Mouse (Mus musculus) G1E (cell line): Measurements from ENCODE around the gene Rps19bp1. TPM values are rescaled to one million over a fixed set of nuclear protein-coding genes. Genes with fewer than 3 reads are reported as not detected.

Experiments used
- ATAC-seq: 2 replicates; pipeline ENCODE4 v1.8.0; 2016; ENCODE audit warnings: mild to moderate bottlenecking; ENCODE audit not compliant: insufficient number of reproducible peaks, poor library complexity, low FRiP score, severe bottlenecking; ENCODE audit errors: extremely low read depth
- DNase-seq: peaks from one replicate; pipeline ENCODE4 v3.0.0; 2012; ENCODE audit warnings: low spot score
- H3K27me3 ChIP-seq: 2 replicates; pipeline ENCODE4 v1.6.1; 2012; ENCODE audit warnings: mild to moderate bottlenecking, low read length, inconsistent platforms; ENCODE audit not compliant: insufficient read depth
- H3K36me3 ChIP-seq: replicated peaks from 2 replicates; pipeline ENCODE3; 2012; ENCODE audit warnings: mild to moderate bottlenecking, inconsistent platforms
- H3K4me1 ChIP-seq: 2 replicates; pipeline ENCODE4 v1.6.1; 2012; ENCODE audit warnings: low read depth, low read length, inconsistent platforms, mixed read lengths; ENCODE audit not compliant: insufficient read depth
- H3K4me3 ChIP-seq: 2 replicates; pipeline ENCODE4 v1.5.1; 2012; ENCODE audit warnings: low read depth, mild to moderate bottlenecking, inconsistent platforms, low read length, moderate library complexity, mixed read lengths
- H3K9me3 ChIP-seq: replicated peaks from 2 replicates; pipeline ENCODE4 v1.6.1; 2012; ENCODE audit warnings: inconsistent platforms
- CTCF ChIP-seq: IDR thresholded peaks from 2 replicates; pipeline ENCODE4 v1.5.1; 2012; ENCODE audit warnings: low read depth, low read length, inconsistent platforms, mixed read lengths
- GATA1 ChIP-seq: IDR thresholded peaks from 2 replicates; pipeline ENCODE4 v1.6.1; 2012; ENCODE audit warnings: borderline replicate concordance, low read length, inconsistent platforms, mixed read lengths
- GATA2 ChIP-seq: IDR thresholded peaks from 2 replicates; pipeline ENCODE4 v1.6.1; 2012; ENCODE audit warnings: low read depth, low read length, inconsistent platforms, borderline replicate concordance
- POLR2AphosphoS5 ChIP-seq: IDR thresholded peaks from 2 replicates; pipeline ENCODE4 v1.6.1; 2012; ENCODE audit warnings: low read depth, low read length, inconsistent platforms; ENCODE audit not compliant: insufficient replicate concordance
- TAL1 ChIP-seq: conservative IDR thresholded peaks from 2 replicates; pipeline ENCODE4 v1.6.1; 2012; ENCODE audit warnings: low read depth, low read length, inconsistent platforms, mixed read lengths
- polyA plus RNA-seq: library from polyadenylated mRNA; stranded (reverse); fragments of >175 nt; gene quantifications from 2 replicates; pipeline ENCODE4 v1.2.3, GENCODE M21; 2012
- total RNA-seq, 2 experiments: library from RNA; stranded (forward) in 1 of 2; stranded (reverse) in 1 of 2; fragments of 200-1000 nt in 1 of 2; fragments of >200 nt in 1 of 2; fragmentation: Nextera tagmentation in 1 of 2; gene quantifications; 2 replicates each; pipeline ENCODE4 v1.2.3; 2014 to 2017

Rps19bp1 gene
- total and polyA plus RNA-seq, 3 experiments, result 25.9 to 67.2 (median 46.5) TPM

- TF ChIP-seq CTCF, result peak; percentile 31
- no peak for TF ChIP-seq GATA2
- Histone ChIP-seq H3K4me3 (no peak overlapping the region), H3K27me3 (peaks cover 33% of the 10 kb centered on the region), H3K36me3 (no peaks in the 10 kb centered on the region), H3K9me3 (no peaks in the 10 kb centered on the region), H3K4me1 (peaks cover 13% of the 10 kb centered on the region)
- DNase-seq, result no peak
- ATAC-seq, result no peak
Measured at GRCm38 (mm10) chr15:80225796-80226195, 38.3 kb downstream of the Rps19bp1 start.

DNA sequence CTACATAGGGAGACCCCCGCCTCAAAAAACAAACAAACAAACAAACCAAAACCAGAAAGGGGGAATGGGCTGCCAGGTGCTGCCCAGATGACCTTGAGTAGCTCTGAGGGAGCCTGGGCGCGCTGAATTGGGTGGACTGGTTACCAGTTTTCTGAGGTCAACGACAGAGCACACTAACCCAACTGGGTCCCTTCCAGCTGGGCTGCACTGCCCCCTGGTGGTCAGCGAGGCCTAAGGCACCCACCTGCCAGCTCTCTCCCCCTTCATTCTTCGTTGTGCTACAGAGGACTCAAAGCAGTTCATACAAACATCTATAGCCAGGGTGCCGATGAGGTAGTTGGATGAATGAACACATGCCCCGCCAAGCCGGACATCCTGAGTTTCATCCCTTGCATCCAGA is 38.9 kb downstream of the Rps19bp1 start:
- Histone ChIP-seq H3K4me1 (peaks cover 17% of the 10 kb centered on the region), H3K27me3 (peaks cover 30% of the 10 kb centered on the region), H3K9me3 (no peaks in the 10 kb centered on the region), H3K4me3 (no peak overlapping the region), H3K36me3 (no peaks in the 10 kb centered on the region)
- peak; percentile 87 for TF ChIP-seq CTCF
- no peak for TF ChIP-seq GATA1
- peak; percentile 22; the same call in 1 of the 2 replicates for ATAC-seq
- DNase-seq, result peak; percentile 49

- TF ChIP-seq GATA2, result no peak
- no peak for TF ChIP-seq GATA1
- TF ChIP-seq CTCF, result no peak
- no peak for TF ChIP-seq POLR2AphosphoS5
- no peak for TF ChIP-seq TAL1
- Histone ChIP-seq H3K9me3 (no peaks in the 10 kb centered on the region), H3K4me3 (no peak overlapping the region), H3K27me3 (peaks cover 22% of the 10 kb centered on the region), H3K36me3 (no peaks in the 10 kb centered on the region), H3K4me1 (peaks cover 31% of the 10 kb centered on the region)
- ATAC-seq, result no peak
- DNase-seq, result no peak
Measured at GRCm38 (mm10) chr15:80223751-80224150, 40.4 kb downstream of the Rps19bp1 start.

DNA sequence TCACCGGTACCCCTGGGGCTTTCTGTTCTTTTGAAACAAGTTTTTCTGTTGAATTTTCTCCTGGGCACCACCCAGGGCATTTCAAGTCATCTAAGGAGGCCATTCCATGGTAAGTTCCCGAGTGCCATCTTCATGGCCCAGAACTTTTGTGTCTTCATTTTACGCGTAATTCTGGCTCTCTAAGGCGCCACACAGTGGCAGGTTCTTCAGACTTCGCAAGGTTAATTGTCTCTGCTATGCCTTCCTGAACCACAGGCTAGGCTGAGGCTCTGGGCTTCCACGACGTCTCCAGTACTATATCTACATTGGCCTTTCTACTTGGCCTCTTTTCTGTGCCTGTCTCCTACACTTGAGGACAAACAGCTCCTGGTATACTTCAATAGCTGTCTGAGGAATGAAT is 43.1 kb downstream of the Rps19bp1 start:
- TF ChIP-seq POLR2AphosphoS5, result no peak
- Histone ChIP-seq H3K27me3 (peaks cover 12% of the 10 kb centered on the region; the same call in 1 of the 2 replicates), H3K4me3 (no peak overlapping the region), H3K4me1 (peaks cover 43% of the 10 kb centered on the region), H3K9me3 (no peaks in the 10 kb centered on the region), H3K36me3 (no peaks in the 10 kb centered on the region)
- DNase-seq, result no peak
- no peak for ATAC-seq

- H3K4me3 ChIP-seq, result peak overlapping the region; percentile 60; the same call in 1 of the 2 replicates
Measured at GRCm38 (mm10) chr15:80219705-80220657, 44.1 kb downstream of the Rps19bp1 start.

DNA sequence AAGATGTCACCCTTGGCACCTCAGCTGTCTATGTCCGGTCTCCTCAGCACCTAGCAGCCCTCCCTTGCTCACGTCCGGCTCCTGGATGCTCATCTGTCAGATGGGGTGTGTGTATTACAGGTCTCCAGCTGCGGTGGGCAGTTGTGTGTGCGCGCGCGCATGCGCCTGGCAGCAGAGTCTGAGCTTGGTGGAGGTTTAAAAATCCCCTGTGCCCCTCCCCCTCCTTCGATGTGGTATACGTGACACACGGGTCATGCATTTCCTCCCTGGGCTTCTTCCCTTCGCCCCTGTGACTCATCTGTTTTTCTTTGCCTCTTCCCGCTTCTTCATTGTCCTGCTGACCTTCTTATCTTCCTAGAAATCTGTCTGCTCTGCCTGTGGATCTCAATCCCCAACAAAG is 44.9 kb downstream of the Rps19bp1 start:
- peak overlapping the region; percentile 60; the same call in 1 of the 2 replicates for H3K4me3 ChIP-seq
- H3K27me3 ChIP-seq, result peaks cover 19% of the 10 kb centered on the region
- ATAC-seq, result peak; percentile 49
- TF ChIP-seq GATA2, result no peak
- no peak for TF ChIP-seq POLR2AphosphoS5
- no peak for TF ChIP-seq GATA1
- TF ChIP-seq TAL1, result no peak
- TF ChIP-seq CTCF, result no peak
- no peaks in the 10 kb centered on the region for H3K9me3 ChIP-seq
- no peaks in the 10 kb centered on the region for H3K36me3 ChIP-seq
- peaks cover 37% of the 10 kb centered on the region for H3K4me1 ChIP-seq
- DNase-seq, result peak; percentile 35

More at GRCm38 (mm10) chr15:80219705-80220657, 44.1 kb downstream of the Rps19bp1 start:
- DNase-seq (no peak), ATAC-seq (no peak)
- Histone ChIP-seq H3K4me1 (peaks cover 39% of the 10 kb centered on the region), H3K36me3 (no peaks in the 10 kb centered on the region), H3K9me3 (no peaks in the 10 kb centered on the region), H3K27me3 (peaks cover 17% of the 10 kb centered on the region)
- TF ChIP-seq CTCF (no peak), GATA1 (no peak), POLR2AphosphoS5 (no peak), GATA2 (no peak), TAL1 (no peak)

GRCm38 (mm10) chr15:80217476-80217875 is 46.6 kb downstream of the Rps19bp1 start:
- H3K36me3 ChIP-seq, result no peaks in the 10 kb centered on the region
- ATAC-seq (no peak), DNase-seq (no peak)
- H3K4me3 ChIP-seq, result no peak overlapping the region
- peaks cover 32% of the 10 kb centered on the region for H3K4me1 ChIP-seq
- TF ChIP-seq TAL1 (no peak), POLR2AphosphoS5 (no peak), GATA1 (no peak), CTCF (no peak), GATA2 (no peak)
- no peaks in the 10 kb centered on the region for H3K9me3 ChIP-seq
- peaks cover 15% of the 10 kb centered on the region for H3K27me3 ChIP-seq
